Mouse (Mus musculus): ENCODE data around the gene Syce1l. TPM values are rescaled to one million over a fixed set of nuclear protein-coding genes. Genes with fewer than 3 reads are reported as not detected.

Syce1l gene
- polyA plus RNA-seq, 1 experiment from 2014 or later = not detected

- Histone ChIP-seq H3K9ac (replicated peaks; ENCODE audit: low read length) (no peak overlapping the region), H3K4me1 (ENCODE audit: control insufficient read depth, insufficient read depth, low read length) (no peaks in the 10 kb centered on the region), H3K4me3 (replicated peaks; ENCODE audit: low read depth, low read length) (no peak overlapping the region), H3K27ac (replicated peaks; ENCODE audit: low read depth, low read length) (no peak overlapping the region), H3K4me2 (ENCODE audit: low read length) (no peak overlapping the region), H3K27me3 (ENCODE audit: control insufficient read depth, insufficient read depth, low read length) (no peaks in the 10 kb centered on the region), H3K9me3 (ENCODE audit: control insufficient read depth, low read length) (no peaks in the 10 kb centered on the region), H3K36me3 (ENCODE audit: control insufficient read depth, insufficient read depth, low read length) (peaks cover 37% of the 10 kb centered on the region)
- no peak for DNase-seq
- 95% methylated on average over 8 of the region's 8 CpGs for WGBS
- ATAC-seq (ENCODE audit: low FRiP score, low TSS enrichment) = no peak
Measured at GRCm38 (mm10) chr8:113643479-113644210, 632 bp downstream of the Syce1l start.

GRCm38 (mm10) chr8:113645220-113645619 is 2.2 kb downstream of the Syce1l start:
- no peak overlapping the region for H3K9ac ChIP-seq (replicated peaks; ENCODE audit: low read length)
- no peaks in the 10 kb centered on the region for H3K4me1 ChIP-seq (ENCODE audit: control insufficient read depth, insufficient read depth, low read length)
- DNase-seq = no peak
- no peak overlapping the region for H3K4me3 ChIP-seq (replicated peaks; ENCODE audit: low read depth, low read length)
- H3K4me2 ChIP-seq (ENCODE audit: low read length) = no peak overlapping the region
- H3K36me3 ChIP-seq (ENCODE audit: control insufficient read depth, insufficient read depth, low read length) = peaks cover 22% of the 10 kb centered on the region
- WGBS = 74% methylated on average over 5 of the region's 5 CpGs
- no peak for ATAC-seq (ENCODE audit: low FRiP score, low TSS enrichment)
- no peaks in the 10 kb centered on the region for H3K9me3 ChIP-seq (ENCODE audit: control insufficient read depth, low read length)
- no peak overlapping the region for H3K27ac ChIP-seq (replicated peaks; ENCODE audit: low read depth, low read length)
- no peaks in the 10 kb centered on the region for H3K27me3 ChIP-seq (ENCODE audit: control insufficient read depth, insufficient read depth, low read length)

- Histone ChIP-seq H3K4me1 (ENCODE audit: control insufficient read depth, insufficient read depth, low read length) (no peaks in the 10 kb centered on the region), H3K36me3 (ENCODE audit: control insufficient read depth, insufficient read depth, low read length) (no peaks in the 10 kb centered on the region), H3K27me3 (ENCODE audit: control insufficient read depth, insufficient read depth, low read length) (no peaks in the 10 kb centered on the region), H3K4me2 (ENCODE audit: low read length) (no peak overlapping the region), H3K27ac (replicated peaks; ENCODE audit: low read depth, low read length) (no peak overlapping the region), H3K9ac (replicated peaks; ENCODE audit: low read length) (no peak overlapping the region), H3K4me3 (replicated peaks; ENCODE audit: low read depth, low read length) (no peak overlapping the region), H3K9me3 (ENCODE audit: control insufficient read depth, low read length) (no peaks in the 10 kb centered on the region)
- WGBS = 88% methylated on average over 11 of the region's 12 CpGs
- ATAC-seq (ENCODE audit: low FRiP score, low TSS enrichment) (no peak), DNase-seq (no peak)
Measured at GRCm38 (mm10) chr8:113652450-113652849, 9.4 kb downstream of the Syce1l start.

GRCm38 (mm10) chr8:113653151-113653550 is 10.1 kb downstream of the Syce1l start:
- Histone ChIP-seq H3K9ac (replicated peaks; ENCODE audit: low read length) (no peak overlapping the region), H3K36me3 (ENCODE audit: control insufficient read depth, insufficient read depth, low read length) (no peaks in the 10 kb centered on the region), H3K4me1 (ENCODE audit: control insufficient read depth, insufficient read depth, low read length) (no peaks in the 10 kb centered on the region), H3K4me2 (ENCODE audit: low read length) (no peak overlapping the region), H3K9me3 (ENCODE audit: control insufficient read depth, low read length) (no peaks in the 10 kb centered on the region), H3K27me3 (ENCODE audit: control insufficient read depth, insufficient read depth, low read length) (no peaks in the 10 kb centered on the region), H3K4me3 (replicated peaks; ENCODE audit: low read depth, low read length) (no peak overlapping the region), H3K27ac (replicated peaks; ENCODE audit: low read depth, low read length) (no peak overlapping the region)
- DNase-seq (no peak), ATAC-seq (ENCODE audit: low FRiP score, low TSS enrichment) (no peak)
- WGBS = 58% methylated on average over 4 of the region's 4 CpGs

- H3K36me3 ChIP-seq (ENCODE audit: control insufficient read depth, insufficient read depth, low read length) = no peaks in the 10 kb centered on the region
- H3K9me3 ChIP-seq (ENCODE audit: control insufficient read depth, low read length) = no peaks in the 10 kb centered on the region
- 91% methylated on average over 5 of the region's 5 CpGs for WGBS
- no peak overlapping the region for H3K4me3 ChIP-seq (replicated peaks; ENCODE audit: low read depth, low read length)
- ATAC-seq (ENCODE audit: low FRiP score, low TSS enrichment) (no peak), DNase-seq (no peak)
- no peak overlapping the region for H3K9ac ChIP-seq (replicated peaks; ENCODE audit: low read length)
- H3K27me3 ChIP-seq (ENCODE audit: control insufficient read depth, insufficient read depth, low read length) = no peaks in the 10 kb centered on the region
- H3K4me1 ChIP-seq (ENCODE audit: control insufficient read depth, insufficient read depth, low read length) = no peaks in the 10 kb centered on the region
- H3K4me2 ChIP-seq (ENCODE audit: low read length) = no peak overlapping the region
- no peak overlapping the region for H3K27ac ChIP-seq (replicated peaks; ENCODE audit: low read depth, low read length)
Measured at GRCm38 (mm10) chr8:113656154-113656553, 13.1 kb downstream of the Syce1l start.

- H3K4me3 ChIP-seq (replicated peaks; ENCODE audit: low read depth, low read length) = no peak overlapping the region
- H3K4me1 ChIP-seq (ENCODE audit: control insufficient read depth, insufficient read depth, low read length) = no peaks in the 10 kb centered on the region
- H3K4me2 ChIP-seq (ENCODE audit: low read length) = no peak overlapping the region
- H3K27me3 ChIP-seq (ENCODE audit: control insufficient read depth, insufficient read depth, low read length) = no peaks in the 10 kb centered on the region
- no peak for DNase-seq
- H3K9ac ChIP-seq (replicated peaks; ENCODE audit: low read length) = no peak overlapping the region
- WGBS = 81% methylated on average over 11 of the region's 11 CpGs
- no peak overlapping the region for H3K27ac ChIP-seq (replicated peaks; ENCODE audit: low read depth, low read length)
- H3K36me3 ChIP-seq (ENCODE audit: control insufficient read depth, insufficient read depth, low read length) = no peaks in the 10 kb centered on the region
- ATAC-seq (ENCODE audit: low FRiP score, low TSS enrichment) = no peak
- no peaks in the 10 kb centered on the region for H3K9me3 ChIP-seq (ENCODE audit: control insufficient read depth, low read length)
Measured at GRCm38 (mm10) chr8:113656681-113657298, 13.8 kb downstream of the Syce1l start.

- WGBS = 90% methylated on average over 1 of the region's 1 CpGs
- no peak overlapping the region for H3K4me3 ChIP-seq (replicated peaks; ENCODE audit: low read depth, low read length)
- H3K9me3 ChIP-seq (ENCODE audit: control insufficient read depth, low read length) = no peaks in the 10 kb centered on the region
Measured at GRCm38 (mm10) chr8:113660128-113660527, 17.1 kb downstream of the Syce1l start.

GRCm38 (mm10) chr8:113664544-113664943 is 21.5 kb downstream of the Syce1l start:
- peak; percentile 67; the same call in 1 of the 2 replicates for ATAC-seq (ENCODE audit: low FRiP score, low TSS enrichment)
- H3K9ac ChIP-seq (replicated peaks; ENCODE audit: low read length) = no peak overlapping the region
- 8% methylated on average over 2 of the region's 2 CpGs for WGBS

More at GRCm38 (mm10) chr8:113660128-113660527, 17.1 kb downstream of the Syce1l start:
- Histone ChIP-seq H3K36me3 (ENCODE audit: control insufficient read depth, insufficient read depth, low read length) (no peaks in the 10 kb centered on the region), H3K9ac (replicated peaks; ENCODE audit: low read length) (no peak overlapping the region), H3K27me3 (ENCODE audit: control insufficient read depth, insufficient read depth, low read length) (no peaks in the 10 kb centered on the region), H3K27ac (replicated peaks; ENCODE audit: low read depth, low read length) (no peak overlapping the region), H3K4me1 (ENCODE audit: control insufficient read depth, insufficient read depth, low read length) (no peaks in the 10 kb centered on the region), H3K4me2 (ENCODE audit: low read length) (no peak overlapping the region)
- DNase-seq (no peak), ATAC-seq (ENCODE audit: low FRiP score, low TSS enrichment) (no peak)

GRCm38 (mm10) chr8:113665036-113665435 is 22.0 kb downstream of the Syce1l start:
- WGBS = 45% methylated on average over 4 of the region's 4 CpGs

More at GRCm38 (mm10) chr8:113664544-113664943, 21.5 kb downstream of the Syce1l start:
- peak; percentile 96 for DNase-seq
- Histone ChIP-seq H3K4me2 (ENCODE audit: low read length) (no peak overlapping the region), H3K4me1 (ENCODE audit: control insufficient read depth, insufficient read depth, low read length) (no peaks in the 10 kb centered on the region), H3K4me3 (replicated peaks; ENCODE audit: low read depth, low read length) (no peak overlapping the region), H3K9me3 (ENCODE audit: control insufficient read depth, low read length) (no peaks in the 10 kb centered on the region), H3K27ac (replicated peaks; ENCODE audit: low read depth, low read length) (no peak overlapping the region), H3K27me3 (ENCODE audit: control insufficient read depth, insufficient read depth, low read length) (no peaks in the 10 kb centered on the region), H3K36me3 (ENCODE audit: control insufficient read depth, insufficient read depth, low read length) (no peaks in the 10 kb centered on the region)

More at GRCm38 (mm10) chr8:113665036-113665435, 22.0 kb downstream of the Syce1l start:
- Histone ChIP-seq H3K36me3 (ENCODE audit: control insufficient read depth, insufficient read depth, low read length) (no peaks in the 10 kb centered on the region), H3K4me3 (replicated peaks; ENCODE audit: low read depth, low read length) (no peak overlapping the region), H3K27me3 (ENCODE audit: control insufficient read depth, insufficient read depth, low read length) (no peaks in the 10 kb centered on the region), H3K9me3 (ENCODE audit: control insufficient read depth, low read length) (no peaks in the 10 kb centered on the region), H3K27ac (replicated peaks; ENCODE audit: low read depth, low read length) (no peak overlapping the region), H3K4me1 (ENCODE audit: control insufficient read depth, insufficient read depth, low read length) (no peaks in the 10 kb centered on the region), H3K4me2 (ENCODE audit: low read length) (no peak overlapping the region), H3K9ac (replicated peaks; ENCODE audit: low read length) (no peak overlapping the region)
- no peak for ATAC-seq (ENCODE audit: low FRiP score, low TSS enrichment)
- DNase-seq = peak; percentile 22

All from midbrain, embryonic 14.5 days (tissue).